Mouse (Mus musculus) right cerebral cortex, postnatal 10 days (tissue): ENCODE data around the gene Plekhg1.

Source experiments
- DNase-seq, 2 experiments: peaks; one replicate each; pipeline ENCODE4 v3.0.0; 2021; ENCODE audit warnings: low spot score in 2 of 2

Gene Plekhg1

DNA sequence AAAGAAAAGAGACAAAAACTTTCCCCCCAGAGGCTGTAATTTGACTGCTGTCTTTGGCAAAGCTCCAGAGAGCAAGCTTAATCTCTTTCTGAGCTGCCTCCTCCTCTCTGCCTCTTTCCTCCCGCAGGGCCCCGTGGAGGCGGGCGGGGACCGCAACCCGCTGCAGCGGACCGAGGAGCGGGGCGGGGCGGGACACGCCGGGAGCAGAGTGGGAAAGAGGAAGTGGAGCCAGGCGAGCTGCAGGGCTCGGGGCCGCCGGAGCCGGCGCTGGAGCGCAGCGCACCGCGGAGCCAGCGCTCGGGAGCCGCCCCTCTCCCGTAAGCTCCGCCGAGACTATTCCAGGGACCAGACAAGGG is at the start of gene Plekhg1:
Gene Plekhg1, plus strand, starts transcription at position 217 of the 356 bp plus-strand sequence.
- peak; percentile 63 to 71 for DNase-seq

DNA sequence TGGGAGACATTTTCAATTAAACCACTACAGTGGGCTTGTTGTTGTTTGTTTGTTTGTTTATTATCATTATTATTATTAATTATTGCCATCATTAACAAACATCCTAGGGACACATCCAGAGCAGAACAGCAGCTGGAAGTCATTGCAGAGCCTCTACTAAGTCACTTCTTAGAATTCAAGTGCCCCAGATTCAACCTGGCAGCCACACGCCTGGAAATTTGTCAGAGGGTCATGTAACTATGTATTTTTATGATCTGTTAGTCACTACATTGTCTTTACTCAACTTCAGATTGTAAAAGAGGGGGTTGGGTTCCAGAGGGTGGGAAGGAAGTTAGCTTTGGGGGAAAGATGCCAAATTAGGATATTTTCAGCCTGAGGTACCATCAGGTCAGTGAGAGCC is 47.4 kb upstream of the Plekhg1 start:
- no peak for DNase-seq

DNA sequence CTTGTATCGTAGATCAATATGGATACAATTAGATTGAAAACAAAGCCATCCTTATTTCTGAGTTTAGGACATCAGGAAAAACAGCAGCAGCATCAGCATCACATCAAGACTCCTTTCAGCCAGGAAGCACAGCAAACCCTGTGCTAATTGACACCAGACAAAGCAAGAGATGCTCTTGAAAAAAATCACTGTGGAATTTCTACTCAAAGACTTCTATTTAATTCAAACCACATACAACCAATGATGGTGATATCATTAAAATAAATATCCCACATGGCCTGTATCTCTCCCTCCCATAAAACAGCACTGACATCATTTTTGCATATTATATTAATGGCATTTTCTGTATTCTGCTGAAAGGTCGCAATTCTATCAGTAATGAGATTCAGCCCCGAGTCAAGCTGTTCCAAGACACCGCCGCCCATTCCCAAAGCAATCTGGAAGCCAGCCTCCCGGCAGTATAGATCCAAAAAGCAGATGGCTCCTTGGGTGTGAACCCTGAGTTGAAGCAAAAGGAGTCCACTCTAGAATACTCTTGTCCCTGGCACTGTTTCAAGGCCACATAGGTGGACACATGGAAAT is 46.4 kb upstream of the Plekhg1 start:
- DNase-seq, result no peak

DNA sequence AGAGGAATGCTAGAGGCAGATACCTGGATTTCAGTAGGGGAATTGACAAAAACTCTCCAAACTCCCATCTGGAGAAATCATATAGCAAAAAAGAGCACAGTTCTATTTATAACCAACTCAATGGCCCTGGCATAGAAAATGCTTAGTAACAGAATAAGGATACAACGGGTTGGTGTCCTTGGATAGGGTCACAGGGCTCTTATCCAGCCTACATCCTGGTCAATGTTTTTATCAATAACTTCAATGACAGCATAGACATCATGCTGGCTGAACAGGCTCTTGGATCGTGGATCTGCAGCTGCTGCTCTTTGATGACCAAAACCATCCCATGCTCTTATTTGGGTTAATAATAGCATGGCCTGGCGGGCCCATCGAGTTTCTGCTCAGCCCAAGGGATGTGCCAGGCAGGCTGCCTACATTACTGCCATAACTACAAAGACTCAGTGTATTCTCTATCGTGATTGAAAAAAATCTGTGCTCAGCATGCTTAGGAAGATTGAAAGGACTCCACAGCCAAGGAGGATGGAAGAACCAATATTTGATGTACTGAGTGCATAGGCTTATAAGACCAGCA is 44.7 kb upstream of the Plekhg1 start:
- peak; percentile 37 to 60 for DNase-seq

DNA sequence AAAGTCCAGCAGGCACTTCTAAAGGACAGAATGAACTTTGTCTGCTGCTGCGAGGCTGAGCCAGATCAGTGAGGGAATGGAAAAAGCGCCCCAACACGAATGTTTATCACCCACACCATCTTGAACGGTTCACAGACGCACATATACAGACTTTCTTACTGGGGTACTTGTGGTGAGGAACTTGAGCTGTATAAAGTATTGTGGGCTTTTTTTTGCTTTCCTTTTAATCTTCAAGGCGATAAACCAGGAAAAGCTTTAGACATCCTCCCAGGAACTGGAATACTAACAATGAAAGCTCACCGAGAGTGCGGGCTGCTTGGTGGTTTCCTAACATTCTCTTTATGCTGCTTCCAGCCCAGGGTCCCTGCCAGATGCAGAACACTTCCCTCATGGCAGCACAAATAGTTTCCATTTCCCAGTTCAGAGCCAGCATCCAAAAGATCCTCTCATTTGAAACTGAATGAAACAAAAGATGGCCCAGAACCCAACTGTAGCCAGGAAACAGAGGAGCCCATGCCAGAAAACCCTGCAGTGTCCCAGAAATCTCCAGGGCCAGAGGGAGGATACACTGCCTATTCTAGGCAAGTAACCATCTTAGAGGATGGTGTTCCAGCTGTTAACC is 43.3 kb upstream of the Plekhg1 start:
- DNase-seq, result peak; percentile 72 to 83

DNA sequence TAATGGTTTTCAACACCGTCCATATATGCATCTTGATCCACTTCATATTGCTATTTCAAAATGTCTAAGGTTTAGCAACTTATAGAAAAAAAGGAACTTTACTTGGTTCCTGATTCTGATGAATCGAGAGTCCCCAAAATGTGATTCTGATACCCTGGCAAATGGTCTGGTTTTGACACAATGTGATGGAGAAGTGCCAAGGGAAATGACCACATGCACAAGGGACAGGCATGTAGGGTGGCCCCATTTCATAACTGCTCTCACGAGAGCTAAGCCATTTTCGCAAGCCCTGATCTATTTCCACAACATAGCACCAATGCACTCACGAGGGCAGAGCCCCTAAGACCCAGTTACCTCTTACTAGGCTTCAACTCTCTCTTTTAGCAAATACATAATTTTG is 42.7 kb upstream of the Plekhg1 start:
- DNase-seq, result no peak

DNA sequence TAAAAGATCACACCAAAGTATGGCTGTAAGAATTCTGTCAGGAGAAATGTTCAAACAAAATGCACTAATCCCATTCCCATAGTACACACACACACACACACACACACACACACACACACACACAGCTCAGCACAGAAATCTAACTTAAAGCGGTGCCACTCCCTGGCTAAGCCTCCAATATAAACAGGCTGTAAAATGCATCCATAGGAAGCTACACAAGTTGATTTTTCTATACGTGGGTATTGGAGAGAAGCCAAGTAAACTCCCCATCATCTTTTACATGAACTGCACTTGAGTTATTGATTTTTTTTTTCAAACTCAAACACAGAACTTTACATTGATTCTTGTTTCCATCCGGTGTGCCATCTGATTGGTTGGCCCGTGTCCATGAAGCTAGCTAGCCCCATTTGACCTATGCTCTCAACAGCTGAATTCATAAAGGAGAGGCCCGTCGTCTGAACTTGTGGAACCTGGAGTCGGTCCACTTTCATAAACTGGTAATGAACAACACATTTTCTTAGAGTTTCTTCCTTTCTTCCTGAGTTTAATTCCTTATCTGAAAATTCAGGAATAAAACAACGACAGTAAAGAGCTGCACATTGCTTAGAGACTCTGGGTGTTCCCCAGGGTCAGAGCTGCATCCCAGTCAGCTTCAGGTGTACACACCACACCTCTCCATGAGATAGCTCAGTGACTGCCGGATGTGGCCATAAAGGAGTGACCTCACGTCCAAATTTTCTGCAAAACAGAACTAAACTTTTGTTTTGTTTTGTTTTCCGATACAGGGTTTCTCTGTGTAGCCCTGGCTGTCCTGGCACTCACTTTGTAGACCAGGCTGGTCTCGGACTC is 39.7 kb upstream of the Plekhg1 start:
- no peak for DNase-seq

DNA sequence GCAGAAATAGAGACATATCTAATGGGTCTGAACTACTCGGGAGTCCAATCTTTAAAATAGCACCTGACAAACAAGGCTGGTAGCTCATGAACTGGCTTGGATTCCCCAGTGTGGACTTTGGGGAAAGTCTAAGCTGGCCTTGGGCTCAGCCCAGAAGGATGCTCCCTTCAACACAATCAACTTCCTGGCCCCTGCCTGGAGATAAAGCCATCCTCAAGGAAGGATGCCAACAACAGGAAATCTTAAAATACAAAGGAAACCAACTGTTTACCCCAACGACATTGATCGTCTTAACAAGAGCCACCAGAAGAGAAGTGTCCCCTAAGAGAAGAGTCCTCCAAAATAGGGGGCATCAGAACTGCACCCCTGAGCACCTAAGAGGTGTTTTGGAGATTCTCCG is 38.3 kb upstream of the Plekhg1 start:
- DNase-seq, result no peak

DNA sequence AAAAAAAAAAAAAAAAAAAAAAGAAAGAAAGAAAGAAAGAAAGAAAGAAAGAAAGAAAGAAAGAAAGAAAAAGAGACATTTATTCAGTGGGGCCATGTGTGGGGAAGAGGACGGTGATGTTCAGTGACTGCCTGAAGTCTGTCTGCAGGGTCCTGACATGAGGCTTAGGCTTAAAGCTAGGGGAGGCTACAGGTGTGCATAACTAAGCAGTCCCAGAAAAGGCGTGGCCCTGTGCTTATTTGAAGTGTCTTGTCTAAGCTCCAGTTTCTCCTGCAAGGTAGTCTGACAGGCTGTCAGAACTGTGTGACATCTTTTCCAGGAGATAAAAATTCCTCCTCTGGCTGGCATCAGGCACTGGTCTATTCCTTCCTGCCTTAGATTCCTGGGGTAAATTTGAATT is 37.6 kb upstream of the Plekhg1 start:
- DNase-seq, result no peak

DNA sequence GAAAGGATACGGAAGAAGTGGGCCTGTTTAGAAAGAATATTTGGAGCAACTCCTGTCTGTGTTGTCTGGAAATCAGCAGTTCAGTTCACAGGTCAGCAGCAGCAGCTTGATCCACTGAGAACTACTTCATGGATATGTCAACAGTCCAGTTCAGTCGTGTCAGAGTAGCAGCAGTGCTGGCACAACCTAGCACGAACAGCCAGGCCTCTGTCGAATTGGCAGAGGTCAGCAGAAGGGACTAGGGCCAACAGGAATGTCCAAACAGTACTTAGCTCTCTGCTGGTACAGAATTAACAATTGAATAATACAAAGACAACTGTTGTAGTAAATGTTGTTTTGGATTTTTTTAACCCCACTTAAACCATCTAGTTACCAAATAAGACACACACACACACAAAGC is 33.9 kb upstream of the Plekhg1 start:
- peak in 1 of 2 experiments; percentile 33 for DNase-seq

DNA sequence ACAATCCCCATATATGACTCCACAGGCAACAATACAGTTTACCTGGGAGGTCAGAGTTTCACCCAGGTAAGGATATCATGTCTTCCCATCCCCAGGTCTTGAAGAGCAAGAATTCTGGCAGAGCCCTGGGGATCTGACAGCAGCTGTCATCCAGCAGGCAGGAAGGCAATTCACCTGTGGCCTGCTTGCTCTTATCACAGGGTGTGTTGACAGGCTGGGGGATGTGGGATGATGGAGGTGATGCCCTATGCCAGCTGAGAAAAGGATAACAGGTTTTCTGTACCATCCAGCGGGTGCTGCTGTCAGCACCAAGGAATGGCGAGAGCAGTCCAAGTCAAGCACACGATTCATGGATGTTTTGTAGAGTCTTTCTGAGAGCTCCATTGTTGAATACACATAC is 30.1 kb upstream of the Plekhg1 start:
- no peak for DNase-seq

DNA sequence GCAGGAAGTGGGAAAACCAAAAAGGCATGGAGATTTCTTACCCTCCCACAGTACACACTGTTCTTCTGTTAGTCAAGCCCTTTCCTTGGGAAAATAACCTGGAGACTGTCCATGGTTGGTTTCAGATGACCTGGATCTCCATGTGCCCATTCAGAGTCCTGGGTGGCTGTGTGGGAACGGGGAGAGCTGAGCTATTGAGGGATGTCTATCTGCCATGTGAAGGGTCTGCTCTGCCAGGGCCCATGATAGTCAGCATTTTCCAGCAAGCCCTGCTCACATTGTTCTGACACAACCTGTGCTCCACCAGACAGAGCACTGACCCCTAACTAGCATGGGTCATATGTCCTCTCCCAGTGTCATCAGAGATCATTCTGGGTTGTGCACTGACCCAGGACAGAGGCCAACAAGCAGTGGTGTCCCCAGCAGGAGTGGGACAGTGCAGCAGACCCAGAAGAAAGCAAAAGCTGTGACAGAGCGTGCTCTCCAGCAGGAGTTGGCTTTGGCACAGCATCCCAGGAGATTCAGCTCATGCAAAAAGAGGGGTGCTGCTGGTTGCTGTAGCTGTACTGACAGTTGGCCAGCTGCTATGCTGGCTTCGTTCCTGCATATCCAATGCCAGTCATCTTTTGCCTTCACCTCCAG is 24.7 kb upstream of the Plekhg1 start:
- DNase-seq, result peak; percentile 38 to 43

DNA sequence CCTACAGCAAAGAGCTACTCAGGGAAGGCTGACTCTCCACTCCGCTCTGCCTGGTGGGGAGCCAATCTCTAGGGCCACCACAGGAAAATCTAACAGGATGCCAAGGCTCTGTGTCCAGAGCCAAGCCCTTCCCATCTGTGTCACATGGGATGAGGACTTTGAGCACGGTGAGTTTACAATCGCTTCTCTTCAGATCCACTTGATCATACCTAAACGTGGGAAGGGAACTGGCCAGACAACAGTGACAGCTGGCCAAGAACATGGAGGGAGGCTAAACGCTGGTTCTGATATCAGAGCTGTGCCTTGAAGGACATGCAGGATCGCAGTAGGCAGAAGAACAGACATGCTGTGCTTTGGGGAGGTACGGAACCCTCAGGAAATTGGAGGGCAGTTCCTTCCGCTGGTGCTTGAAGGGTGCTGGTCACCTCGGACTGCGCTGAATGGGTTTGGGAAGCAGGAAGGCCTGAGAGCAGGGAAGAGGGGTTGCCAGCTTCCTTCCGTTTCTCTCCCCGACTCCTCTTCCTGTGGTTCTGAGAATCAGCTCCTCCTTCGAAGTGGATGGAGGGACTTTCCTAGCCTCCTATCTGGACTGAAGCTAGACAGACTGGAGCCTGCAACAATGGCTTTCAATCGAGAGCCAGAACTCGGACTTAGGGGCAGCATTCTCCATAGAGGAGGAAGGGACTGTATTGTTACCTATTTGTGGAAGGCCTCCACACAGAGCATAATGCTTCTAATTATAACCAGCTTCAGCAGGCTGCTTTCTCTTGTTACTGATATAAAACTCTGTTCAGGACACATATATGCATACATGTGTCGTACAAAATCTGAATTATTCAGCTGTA is 21.9 kb upstream of the Plekhg1 start:
- peak; percentile 74 to 76 for DNase-seq

DNA sequence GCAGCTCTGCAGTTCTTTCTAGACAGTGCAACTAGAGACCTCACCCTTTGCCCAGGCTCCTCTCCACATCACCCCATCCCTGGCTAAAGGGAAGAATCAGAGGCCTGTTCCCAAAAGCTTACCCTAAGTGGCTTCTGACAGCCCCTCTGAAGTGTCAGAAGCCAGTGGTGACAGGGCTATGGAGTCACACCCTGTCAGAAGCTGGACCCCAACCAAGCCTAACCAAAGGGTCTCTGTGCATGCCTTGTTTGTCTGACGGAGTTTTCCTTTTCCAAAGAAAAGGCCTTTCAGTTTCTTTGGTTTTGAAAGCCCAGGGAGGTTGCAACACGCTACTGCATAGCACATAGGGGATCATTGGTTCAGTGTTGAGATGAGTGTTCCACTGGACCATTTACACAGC is 19.9 kb upstream of the Plekhg1 start:
- DNase-seq, result no peak

DNA sequence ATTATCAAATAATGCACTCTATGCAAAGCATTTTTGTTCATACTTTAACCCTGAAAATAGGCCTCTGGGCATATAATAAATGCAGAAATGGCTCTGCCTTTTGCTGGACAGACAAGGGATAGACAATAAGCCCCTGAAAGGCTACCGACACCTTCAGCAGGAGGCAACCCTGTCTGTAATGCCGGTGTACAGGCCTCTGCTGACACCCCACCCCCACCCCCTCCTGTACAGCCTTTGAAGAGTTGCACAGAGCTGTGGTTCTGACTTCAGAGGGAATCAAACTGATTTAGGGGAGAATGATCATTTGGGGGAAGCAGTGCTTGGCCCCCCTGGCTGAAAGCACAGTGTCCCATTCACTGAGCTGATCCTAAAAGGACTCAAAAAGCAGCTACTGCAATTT is 17.8 kb upstream of the Plekhg1 start:
- no peak for DNase-seq

DNA sequence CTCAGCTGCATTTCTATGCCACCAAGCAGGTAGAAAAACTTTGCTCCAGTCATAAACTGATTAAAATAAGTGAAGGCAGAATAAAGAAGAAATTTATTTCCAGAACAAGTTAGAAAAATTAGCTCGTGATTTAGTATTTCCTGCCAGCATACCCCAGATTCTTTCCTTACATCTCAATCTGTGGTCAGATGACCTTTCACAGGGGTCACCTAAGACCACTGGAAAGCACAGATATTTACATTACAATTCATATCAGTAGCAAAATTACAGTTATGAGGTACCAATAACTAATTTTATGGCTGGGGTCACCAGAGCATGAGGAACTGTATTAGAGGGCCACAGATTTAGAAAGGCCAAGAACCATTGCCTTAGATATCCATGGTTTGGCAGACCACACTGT is 15.5 kb upstream of the Plekhg1 start:
- no peak for DNase-seq

DNA sequence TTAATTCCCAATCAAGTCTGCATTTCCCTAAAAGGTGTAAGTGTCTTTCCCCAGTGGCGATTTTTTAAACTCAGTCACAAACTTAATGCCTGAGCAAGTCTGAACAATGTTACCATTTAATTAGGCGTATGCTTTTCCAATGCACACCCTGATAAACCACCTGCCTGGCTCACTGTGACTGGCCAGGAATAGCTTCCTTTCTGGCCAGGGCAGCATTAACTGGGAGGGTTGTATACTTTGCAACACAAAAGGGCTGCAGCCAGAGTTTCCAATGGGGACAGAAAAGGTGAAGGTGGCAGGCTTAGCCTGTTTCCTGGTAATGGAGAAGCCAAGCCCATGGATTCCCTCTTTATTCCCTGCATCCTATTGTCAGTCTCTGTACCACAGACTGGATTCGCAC is 10.5 kb upstream of the Plekhg1 start:
- DNase-seq, result no peak

DNA sequence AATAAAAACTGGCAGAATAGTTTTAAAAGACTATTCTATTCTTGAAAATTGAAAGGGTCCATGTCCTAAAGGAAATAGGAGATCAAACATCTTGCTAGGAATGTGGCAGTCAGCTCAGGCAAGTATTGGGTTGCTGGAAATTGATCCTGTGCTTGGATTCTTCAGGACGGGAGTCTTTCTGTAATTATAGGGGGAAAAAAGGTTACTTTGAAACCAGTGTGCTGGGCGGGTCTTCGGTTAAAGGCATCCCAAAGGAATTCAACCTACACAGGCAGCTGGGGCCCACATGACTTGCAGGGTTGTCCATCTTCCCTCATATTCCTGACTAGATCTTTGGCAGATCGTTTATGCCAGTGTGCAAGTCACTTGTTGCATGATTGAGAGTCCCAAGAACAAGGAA is 9.8 kb upstream of the Plekhg1 start:
- no peak for DNase-seq

DNA sequence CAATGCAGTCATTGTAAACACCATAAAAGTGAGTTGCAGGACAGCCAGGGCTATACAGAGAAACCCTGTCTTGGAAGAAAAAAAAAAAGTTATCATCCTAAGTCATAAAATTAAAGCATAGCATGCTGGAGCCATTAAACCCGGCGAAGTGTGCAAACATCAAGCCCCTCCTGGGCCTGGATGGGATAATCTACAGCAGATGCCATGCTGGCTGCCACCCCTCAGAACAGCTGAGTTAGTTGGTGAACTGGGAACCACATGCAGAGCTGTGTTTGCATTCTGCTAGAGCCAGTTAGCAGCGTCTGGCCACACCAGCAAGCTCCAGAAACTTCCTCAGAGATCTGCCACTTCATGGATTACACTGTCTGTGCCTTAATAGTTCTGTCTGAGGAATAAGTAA is 3.1 kb upstream of the Plekhg1 start:
- DNase-seq, result peak in 1 of 2 experiments; percentile 20

DNA sequence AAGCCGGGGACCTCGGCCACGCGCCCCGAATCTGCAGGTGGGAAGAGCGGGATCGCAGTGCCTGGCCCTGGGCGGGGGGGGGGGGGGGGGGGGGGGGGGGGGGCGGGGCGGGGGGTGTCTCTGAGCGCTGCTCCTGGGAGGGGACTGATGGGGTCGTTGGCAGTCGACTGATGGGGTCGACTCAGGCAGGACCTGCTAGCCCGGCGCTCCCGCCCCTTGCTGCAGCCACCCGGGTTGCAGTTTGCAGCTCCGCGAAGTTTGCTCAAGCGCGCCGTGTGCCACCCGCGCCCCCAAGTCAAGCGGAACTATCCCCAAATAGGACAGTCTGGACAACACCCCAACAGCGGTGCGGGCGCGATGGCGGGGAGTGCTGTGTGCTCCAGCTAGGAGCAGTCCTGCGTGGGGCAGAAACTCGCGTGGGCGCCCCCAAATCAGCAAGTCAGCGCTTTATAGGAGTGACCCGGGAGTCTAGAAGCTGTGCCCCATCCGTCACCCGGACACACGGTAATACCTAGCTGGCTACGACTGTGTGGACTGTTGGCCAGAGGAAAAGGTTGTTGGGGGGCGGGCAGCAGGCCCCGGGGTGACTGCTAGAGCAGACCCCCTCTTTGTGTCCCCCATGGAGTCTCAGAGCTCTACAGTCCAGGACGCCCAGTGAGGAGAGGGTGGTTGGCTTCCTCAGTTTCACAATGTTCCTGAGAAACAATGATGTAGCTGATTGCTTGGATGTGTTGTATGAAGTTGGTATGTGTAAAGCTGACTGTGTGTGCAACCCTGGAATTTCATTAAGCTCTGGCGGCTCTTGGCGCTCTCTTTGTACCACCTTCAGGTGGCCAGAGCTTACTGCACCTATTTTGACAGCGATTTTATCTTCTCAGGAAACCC is 582 bp downstream of the Plekhg1 start:
- peak; percentile 45 to 54 for DNase-seq
